Mouse (Mus musculus) intestine, embryonic 15.5 days (tissue): ENCODE measurements around the gene Pkn2. TPM values are rescaled to one million over a fixed set of nuclear protein-coding genes. Genes with fewer than 3 reads are reported as not detected.

ENCODE experiments used
- ATAC-seq: fragments of 200-750 bp; cut with Nextera tagmentation; 2 replicates; pipeline ENCODE4 v1.8.0; 2017; ENCODE audit warnings: moderate TSS enrichment, moderate library complexity
- H3K27ac ChIP-seq: fragments of 300-500 bp; sonication (generic); 2 replicates; pipeline ENCODE4 v1.5.1; 2015; ENCODE audit warnings: mild to moderate bottlenecking, inconsistent platforms
- H3K27me3 ChIP-seq: fragments of 300-500 bp; sonication (generic); replicated peaks from 2 replicates; pipeline ENCODE4 v1.6.1; 2015; ENCODE audit warnings: inconsistent platforms
- H3K36me3 ChIP-seq: fragments of 300-500 bp; sonication (generic); 2 replicates; pipeline ENCODE4 v1.6.1; 2015; ENCODE audit warnings: inconsistent platforms
- H3K4me1 ChIP-seq: fragments of 300-500 bp; sonication (generic); replicated peaks from 2 replicates; pipeline ENCODE4 v1.6.1; 2015; ENCODE audit warnings: inconsistent platforms
- H3K4me2 ChIP-seq: fragments of 300-500 bp; sonication (generic); replicated peaks from 2 replicates; pipeline ENCODE4 v1.6.1; 2015; ENCODE audit warnings: mild to moderate bottlenecking, inconsistent platforms
- H3K4me3 ChIP-seq: fragments of 300-500 bp; sonication (generic); replicated peaks from 2 replicates; pipeline ENCODE4 v1.5.1; 2015; ENCODE audit warnings: inconsistent platforms
- H3K9ac ChIP-seq: fragments of 300-500 bp; sonication (generic); 2 replicates; pipeline ENCODE4 v1.6.1; 2015; ENCODE audit warnings: inconsistent platforms
- H3K9me3 ChIP-seq: fragments of 300-500 bp; sonication (generic); 2 replicates; pipeline ENCODE4 v1.6.1; 2016; ENCODE audit warnings: inconsistent platforms
- WGBS: fragments of 180-500 bp; shearing (Covaris S2); methylation state at CpG from one replicate; pipeline ENCODE4 v1.1.7; 2015; 5-methylcytosine and 5-hydroxymethylcytosine counted together
- polyA plus RNA-seq: library from polyadenylated mRNA; unstranded; fragments of >200 nt; fragmentation: Nextera tagmentation; extraction: Ambion mirVana; gene quantifications from 2 replicates; pipeline ENCODE4 v1.2.1, GENCODE M21; 2015

Gene Pkn2
- polyA plus RNA-seq, 1 experiment from 2014 or later: 47.4 TPM

GRCm38 (mm10) chr3:142826449-142827146 lies 55.2 kb downstream of the Pkn2 start:
- no peak overlapping the region for H3K27ac ChIP-seq
- peak; percentile 80 for ATAC-seq
- 90% methylated on average over 4 of the region's 4 CpGs for WGBS
- 0 out of 2 replicates have a peak, but pooled peaks cover 4% of the 10 kb centered on the region for H3K36me3 ChIP-seq
- H3K9me3 ChIP-seq: no peaks in the 10 kb centered on the region
- no peak overlapping the region for H3K9ac ChIP-seq
- H3K4me3 ChIP-seq: no peak overlapping the region
- H3K4me1 ChIP-seq: no peaks in the 10 kb centered on the region
- H3K27me3 ChIP-seq: no peaks in the 10 kb centered on the region
- no peak overlapping the region for H3K4me2 ChIP-seq

- no peaks in the 10 kb centered on the region for H3K9me3 ChIP-seq
- no peak overlapping the region for H3K4me2 ChIP-seq
- no peak overlapping the region for H3K4me3 ChIP-seq
- H3K9ac ChIP-seq: no peak overlapping the region
- WGBS: 76% methylated on average over 1 of the region's 1 CpGs
- H3K4me1 ChIP-seq: no peaks in the 10 kb centered on the region
- 0 out of 2 replicates have a peak, but pooled peaks cover 4% of the 10 kb centered on the region for H3K36me3 ChIP-seq
- ATAC-seq: no peak
- no peaks in the 10 kb centered on the region for H3K27me3 ChIP-seq
- no peak overlapping the region for H3K27ac ChIP-seq
These were observed 58.2 kb downstream of the Pkn2 start for GRCm38 (mm10) chr3:142823606-142824005.

DNA sequence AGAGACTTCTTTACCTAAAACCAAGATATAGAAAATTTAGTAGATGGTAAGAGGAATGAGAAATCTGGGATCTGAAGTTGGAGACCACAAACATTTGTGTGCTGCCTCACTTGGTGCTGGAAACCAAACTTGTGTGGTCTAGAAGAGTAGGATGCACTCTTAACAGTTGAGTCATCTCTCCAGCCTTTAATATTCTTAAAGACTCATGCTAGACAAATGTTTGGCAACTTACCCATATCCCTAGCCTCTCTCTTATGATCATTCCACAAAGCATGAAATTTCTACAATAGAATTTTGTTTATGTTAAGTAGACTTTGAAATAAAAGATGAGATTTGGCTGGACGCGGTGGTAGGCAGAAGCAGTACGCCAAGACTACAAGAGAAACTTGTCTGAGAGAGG lies 64.3 kb downstream of the Pkn2 start:
- no peaks in the 10 kb centered on the region for H3K4me1 ChIP-seq
- H3K36me3 ChIP-seq: no peaks in the 10 kb centered on the region
- no peak overlapping the region for H3K9ac ChIP-seq
- no peak overlapping the region for H3K4me3 ChIP-seq
- H3K27ac ChIP-seq: no peak overlapping the region
- ATAC-seq: no peak
- no peaks in the 10 kb centered on the region for H3K9me3 ChIP-seq
- no peak overlapping the region for H3K4me2 ChIP-seq
- H3K27me3 ChIP-seq: no peaks in the 10 kb centered on the region
- WGBS: 82% methylated on average over 3 of the region's 3 CpGs

- no peak for ATAC-seq
- Histone ChIP-seq H3K9ac (no peak overlapping the region), H3K4me1 (no peaks in the 10 kb centered on the region), H3K4me3 (no peak overlapping the region), H3K4me2 (no peak overlapping the region), H3K27ac (no peak overlapping the region), H3K9me3 (no peaks in the 10 kb centered on the region), H3K36me3 (peaks cover 10% of the 10 kb centered on the region), H3K27me3 (no peaks in the 10 kb centered on the region)
- WGBS: 90% methylated on average over 3 of the region's 3 CpGs
These were observed 70.2 kb downstream of the Pkn2 start for GRCm38 (mm10) chr3:142811582-142811981.

DNA sequence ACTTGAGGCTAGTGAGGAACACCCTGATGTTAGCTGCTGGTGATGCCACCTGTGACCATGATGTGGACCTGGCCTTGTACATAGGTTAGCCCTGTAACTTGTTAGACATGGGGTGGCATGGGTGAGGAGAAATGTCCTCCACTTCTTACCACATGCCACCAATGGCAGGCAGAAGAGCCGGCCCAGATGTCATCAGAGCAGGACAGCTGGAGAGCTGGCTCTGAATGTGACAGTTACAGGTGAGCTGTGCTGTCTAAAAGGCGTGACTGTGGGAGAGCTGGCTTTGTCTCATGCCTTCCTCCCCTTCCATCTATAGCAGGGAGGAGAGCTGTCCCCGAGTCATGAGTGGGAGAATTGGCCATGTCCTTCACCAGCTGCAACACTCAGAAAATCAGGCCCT lies 86.2 kb downstream of the Pkn2 start:
- Histone ChIP-seq H3K27me3 (no peaks in the 10 kb centered on the region), H3K4me1 (no peaks in the 10 kb centered on the region), H3K9ac (no peak overlapping the region), H3K27ac (no peak overlapping the region), H3K36me3 (peaks cover 6% of the 10 kb centered on the region), H3K4me2 (no peak overlapping the region), H3K4me3 (no peak overlapping the region), H3K9me3 (no peaks in the 10 kb centered on the region)
- 91% methylated on average over 3 of the region's 3 CpGs for WGBS
- no peak for ATAC-seq

- WGBS: 83% methylated on average over 2 of the region's 2 CpGs
- no peak overlapping the region for H3K27ac ChIP-seq
- H3K4me2 ChIP-seq: no peak overlapping the region
- no peak overlapping the region for H3K4me3 ChIP-seq
- no peak for ATAC-seq
- H3K4me1 ChIP-seq: no peaks in the 10 kb centered on the region
- no peak overlapping the region for H3K9ac ChIP-seq
- H3K9me3 ChIP-seq: no peaks in the 10 kb centered on the region
- peaks cover 8% of the 10 kb centered on the region for H3K36me3 ChIP-seq
- H3K27me3 ChIP-seq: no peaks in the 10 kb centered on the region
These were observed 95.3 kb downstream of the Pkn2 start for GRCm38 (mm10) chr3:142786423-142787072.

- Histone ChIP-seq H3K36me3 (peaks cover 20% of the 10 kb centered on the region; the same call in 1 of the 2 replicates), H3K27ac (no peak overlapping the region), H3K9ac (no peak overlapping the region), H3K27me3 (no peaks in the 10 kb centered on the region), H3K4me3 (no peak overlapping the region), H3K4me1 (0 out of 2 replicates have a peak, but pooled peaks cover 5% of the 10 kb centered on the region), H3K9me3 (no peaks in the 10 kb centered on the region), H3K4me2 (no peak overlapping the region)
- ATAC-seq: no peak
- WGBS: 72% methylated on average over 3 of the region's 3 CpGs
These were observed 104.6 kb downstream of the Pkn2 start for GRCm38 (mm10) chr3:142777227-142777626.

- ATAC-seq: peak; percentile 85
- Histone ChIP-seq H3K27ac (no peak overlapping the region), H3K27me3 (no peaks in the 10 kb centered on the region), H3K4me3 (no peak overlapping the region), H3K36me3 (0 out of 2 replicates have a peak, but pooled peaks cover 6% of the 10 kb centered on the region), H3K4me1 (0 out of 2 replicates have a peak, but pooled peaks cover 5% of the 10 kb centered on the region), H3K9ac (no peak overlapping the region), H3K9me3 (no peaks in the 10 kb centered on the region), H3K4me2 (no peak overlapping the region)
- WGBS: 64% methylated on average over 4 of the region's 4 CpGs
These were observed 108.1 kb downstream of the Pkn2 start for GRCm38 (mm10) chr3:142773538-142774191.

DNA sequence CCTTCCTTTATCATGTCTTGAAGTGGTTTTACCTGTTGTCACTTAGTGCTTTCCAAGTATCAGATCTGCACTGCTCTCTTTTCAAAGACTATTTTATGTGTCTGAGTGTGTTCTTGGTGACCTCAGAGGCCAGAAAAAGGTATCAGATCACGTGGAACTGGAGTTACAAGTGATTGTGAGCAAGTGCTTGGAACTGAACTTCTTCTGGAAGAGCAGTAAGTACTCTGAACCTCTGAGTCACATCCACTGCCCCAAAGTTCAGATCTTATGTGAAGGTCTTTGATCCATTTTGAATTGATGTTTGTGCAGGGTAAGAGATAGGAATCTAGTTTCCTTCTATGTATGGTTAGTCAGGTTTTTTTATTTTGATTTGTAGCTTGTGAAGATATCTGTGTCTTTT lies 111.3 kb downstream of the Pkn2 start:
- WGBS: 35% methylated on average over 1 of the region's 1 CpGs
- Histone ChIP-seq H3K4me1 (0 out of 2 replicates have a peak, but pooled peaks cover 7% of the 10 kb centered on the region), H3K4me2 (no peak overlapping the region), H3K9me3 (no peaks in the 10 kb centered on the region), H3K27me3 (no peaks in the 10 kb centered on the region), H3K36me3 (0 out of 2 replicates have a peak, but pooled peaks cover 6% of the 10 kb centered on the region), H3K27ac (no peak overlapping the region), H3K4me3 (no peak overlapping the region), H3K9ac (no peak overlapping the region)
- ATAC-seq: peak; percentile 46

GRCm38 (mm10) chr3:142768498-142768897 lies 113.3 kb downstream of the Pkn2 start:
- H3K27me3 ChIP-seq: no peaks in the 10 kb centered on the region
- 96% methylated on average over 6 of the region's 6 CpGs for WGBS
- no peak overlapping the region for H3K9ac ChIP-seq
- no peak overlapping the region for H3K4me3 ChIP-seq
- 0 out of 2 replicates have a peak, but pooled peaks cover 6% of the 10 kb centered on the region for H3K4me1 ChIP-seq
- 0 out of 2 replicates have a peak, but pooled peaks cover 6% of the 10 kb centered on the region for H3K36me3 ChIP-seq
- no peak overlapping the region for H3K27ac ChIP-seq
- H3K9me3 ChIP-seq: no peaks in the 10 kb centered on the region
- no peak overlapping the region for H3K4me2 ChIP-seq
- no peak for ATAC-seq

GRCm38 (mm10) chr3:142765778-142766165 lies 116.0 kb downstream of the Pkn2 start:
- 0 out of 2 replicates have a peak, but pooled peaks cover 2% of the 10 kb centered on the region for H3K4me1 ChIP-seq
- H3K27me3 ChIP-seq: no peaks in the 10 kb centered on the region
- peak overlapping the region; percentile 89 for H3K9ac ChIP-seq
- no peak for ATAC-seq
- H3K4me2 ChIP-seq: peak overlapping the region; percentile 61
- peak overlapping the region; percentile 72 for H3K4me3 ChIP-seq
- no peaks in the 10 kb centered on the region for H3K36me3 ChIP-seq
- H3K9me3 ChIP-seq: no peaks in the 10 kb centered on the region
- H3K27ac ChIP-seq: no peak overlapping the region
- 9% methylated on average over 10 of the region's 10 CpGs for WGBS

- Histone ChIP-seq H3K4me2 (peak within 1 kb of the TSS; percentile 65), H3K9ac (peak within 1 kb of the TSS; percentile 89), H3K9me3 (no peaks in the 10 kb centered on the region), H3K4me1 (0 out of 2 replicates have a peak, but pooled peaks cover 2% of the 10 kb centered on the region), H3K4me3 (peak within 1 kb of the TSS; percentile 72), H3K27ac (peak within 1 kb of the TSS; percentile 79), H3K36me3 (no peaks in the 10 kb centered on the region), H3K27me3 (no peaks in the 10 kb centered on the region)
- under 1% methylated on average over 64 of the region's 64 CpGs for WGBS
- ATAC-seq: peak; percentile 100
These were observed 116.6 kb downstream of the Pkn2 start, which contains the start of gene Gtf2b for GRCm38 (mm10) chr3:142764995-142765777. Gene Gtf2b (plus strand): TSS chr3:142765045.
